Mouse (Mus musculus) hindbrain, embryonic 12.5 days (tissue): Measurements from ENCODE around the gene Mrln. TPM values are rescaled to one million over a fixed set of nuclear protein-coding genes. Genes with fewer than 3 reads are reported as not detected.

Experiments used
- ATAC-seq: fragments of 200-750 bp; cut with Nextera tagmentation; 2 replicates; pipeline ENCODE4 v1.8.0; 2017; ENCODE audit warnings: moderate TSS enrichment; ENCODE audit not compliant: low FRiP score
- H3K27ac ChIP-seq: fragments of 300-500 bp; sonication (generic); 2 replicates; pipeline ENCODE4 v1.5.1; 2016; ENCODE audit warnings: mild to moderate bottlenecking
- H3K27me3 ChIP-seq: fragments of 300-500 bp; sonication (generic); 2 replicates; pipeline ENCODE4 v1.6.1; 2016; ENCODE audit warnings: mild to moderate bottlenecking
- H3K36me3 ChIP-seq: fragments of 300-500 bp; sonication (generic); 2 replicates; pipeline ENCODE4 v1.6.1; 2016; ENCODE audit warnings: mild to moderate bottlenecking
- H3K4me1 ChIP-seq: fragments of 300-500 bp; sonication (generic); 2 replicates; pipeline ENCODE4 v1.6.1; 2016
- H3K4me2 ChIP-seq: fragments of 300-500 bp; sonication (generic); replicated peaks from 2 replicates; pipeline ENCODE4 v1.6.1; 2016; ENCODE audit warnings: mild to moderate bottlenecking
- H3K4me3 ChIP-seq: fragments of 300-500 bp; sonication (generic); 2 replicates; pipeline ENCODE4 v1.5.1; 2016; ENCODE audit warnings: mild to moderate bottlenecking
- H3K9ac ChIP-seq: fragments of 300-500 bp; sonication (generic); 2 replicates; pipeline ENCODE4 v1.6.1; 2016; ENCODE audit warnings: mild to moderate bottlenecking, moderate library complexity
- H3K9me3 ChIP-seq: fragments of 300-500 bp; sonication (generic); replicated peaks from 2 replicates; pipeline ENCODE4 v1.6.1; 2016; ENCODE audit warnings: mild to moderate bottlenecking
- WGBS: fragments of 180-500 bp; shearing (Covaris S2); methylation state at CpG from one replicate; pipeline ENCODE4 v1.1.7; 2016; 5-methylcytosine and 5-hydroxymethylcytosine counted together
- polyA plus RNA-seq: library from polyadenylated mRNA; unstranded; fragments of >200 nt; fragmentation: Nextera tagmentation; extraction: Ambion mirVana; gene quantifications from 2 replicates; pipeline ENCODE4 v1.2.1, GENCODE M21; 2016

Mrln gene
- polyA plus RNA-seq, 1 experiment from 2014 or later: 3.8 TPM

- 53% methylated on average over 8 of the region's 8 CpGs for WGBS
- no peak for ATAC-seq
- H3K27me3 ChIP-seq: peaks cover 47% of the 10 kb centered on the region
These were observed 38.4 kb downstream of the Mrln start for GRCm38 (mm10) chr10:70242751-70243444.

DNA sequence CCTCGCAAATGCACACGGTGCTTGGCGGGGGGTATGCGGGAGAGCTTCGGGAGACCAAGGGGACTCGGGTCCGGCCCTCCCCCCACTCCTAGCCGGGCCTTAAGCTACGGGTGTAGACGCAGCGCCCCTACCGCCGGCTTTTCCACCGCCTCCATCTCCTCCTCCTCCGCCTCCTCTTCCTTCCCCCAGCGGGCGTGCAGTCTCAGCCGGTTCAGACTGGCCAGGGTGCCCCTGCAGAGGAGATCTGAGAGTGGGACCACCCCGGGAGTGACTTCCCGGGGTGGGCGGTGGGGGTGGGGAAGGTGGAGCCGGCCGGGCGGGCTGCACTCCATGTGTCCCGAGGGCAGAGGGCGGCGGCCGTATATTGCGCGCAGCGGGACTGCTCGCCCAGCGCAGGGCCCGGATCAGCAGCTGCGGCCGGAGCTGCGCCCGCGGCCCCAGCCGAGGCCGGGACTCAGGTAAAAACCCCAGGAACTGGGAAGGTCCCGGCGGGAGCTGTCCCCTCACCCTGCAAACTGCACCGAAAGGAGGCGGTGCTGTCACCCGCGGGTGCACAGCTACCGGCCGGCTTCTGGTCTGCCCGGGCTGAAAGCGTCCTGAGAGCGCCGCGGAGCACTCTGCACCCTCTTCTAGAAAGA lies 40.6 kb downstream of the Mrln start, which contains the start of gene Slc16a9:
Gene Slc16a9, plus strand, starts transcription at position 180 of the 638 bp plus-strand sequence.
- H3K27me3 ChIP-seq: peaks cover 47% of the 10 kb centered on the region
- H3K36me3 ChIP-seq: no peaks in the 10 kb centered on the region
- H3K27ac ChIP-seq: no peak within 1 kb of the TSS
- peak; percentile 92 for ATAC-seq
- H3K9ac ChIP-seq: peak within 1 kb of the TSS; percentile 69
- no peaks in the 10 kb centered on the region for H3K9me3 ChIP-seq
- H3K4me1 ChIP-seq: peaks cover 19% of the 10 kb centered on the region
- peak within 1 kb of the TSS; percentile 65 for H3K4me3 ChIP-seq
- H3K4me2 ChIP-seq: peak within 1 kb of the TSS; percentile 96
- under 1% methylated on average over 52 of the region's 54 CpGs for WGBS

More at GRCm38 (mm10) chr10:70242751-70243444, 38.4 kb downstream of the Mrln start:
- H3K9me3 ChIP-seq: no peaks in the 10 kb centered on the region
- H3K27ac ChIP-seq: no peak overlapping the region
- H3K4me1 ChIP-seq: peaks cover 19% of the 10 kb centered on the region
- H3K4me2 ChIP-seq: no peak overlapping the region
- no peak overlapping the region for H3K4me3 ChIP-seq
- H3K9ac ChIP-seq: no peak overlapping the region
- no peaks in the 10 kb centered on the region for H3K36me3 ChIP-seq

DNA sequence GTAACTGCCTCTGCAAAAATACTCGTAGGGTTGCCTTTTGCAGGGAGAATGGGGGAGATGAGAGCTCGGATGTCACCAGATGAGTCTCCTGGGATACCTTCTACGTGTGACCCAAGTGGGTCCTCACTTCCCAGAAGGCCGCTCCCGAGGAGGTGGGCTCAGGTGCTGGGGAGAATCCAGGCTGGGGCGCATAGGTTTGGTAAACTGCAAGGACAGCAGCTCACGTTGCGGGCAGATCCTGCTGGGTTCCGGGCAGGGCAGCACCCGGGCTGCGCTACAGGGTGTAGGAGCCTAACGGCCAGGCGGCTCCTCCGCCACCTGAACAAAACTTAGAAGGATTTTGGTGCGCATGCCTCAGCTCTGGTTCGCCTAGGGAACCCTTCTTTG lies 41.1 kb downstream of the Mrln start:
- Histone ChIP-seq H3K27ac (no peak overlapping the region), H3K4me3 (peak overlapping the region; percentile 65), H3K9ac (peak overlapping the region; percentile 69), H3K9me3 (no peaks in the 10 kb centered on the region), H3K4me2 (peak overlapping the region; percentile 96), H3K36me3 (no peaks in the 10 kb centered on the region), H3K27me3 (peaks cover 47% of the 10 kb centered on the region), H3K4me1 (peaks cover 19% of the 10 kb centered on the region)
- 0 out of 2 replicates have a peak, but pooled peaks have one; percentile 24 for ATAC-seq
- 2% methylated on average over 16 of the region's 16 CpGs for WGBS

GRCm38 (mm10) chr10:70246076-70246475 lies 41.6 kb downstream of the Mrln start:
- Histone ChIP-seq H3K27me3 (peaks cover 47% of the 10 kb centered on the region), H3K36me3 (no peaks in the 10 kb centered on the region), H3K4me2 (peak overlapping the region; percentile 96), H3K4me1 (peaks cover 19% of the 10 kb centered on the region), H3K9me3 (no peaks in the 10 kb centered on the region), H3K27ac (no peak overlapping the region), H3K4me3 (peak overlapping the region; percentile 65; the same call in 1 of the 2 replicates), H3K9ac (no peak overlapping the region)
- no peak for ATAC-seq
- WGBS: 29% methylated on average over 9 of the region's 9 CpGs

- Histone ChIP-seq H3K9ac (no peak overlapping the region), H3K36me3 (no peaks in the 10 kb centered on the region), H3K27me3 (peaks cover 20% of the 10 kb centered on the region), H3K4me3 (no peak overlapping the region), H3K4me1 (peaks cover 4% of the 10 kb centered on the region), H3K27ac (no peak overlapping the region), H3K4me2 (no peak overlapping the region), H3K9me3 (no peaks in the 10 kb centered on the region)
- no peak for ATAC-seq
- WGBS: 84% methylated on average over 4 of the region's 4 CpGs
These were observed 45.9 kb downstream of the Mrln start for GRCm38 (mm10) chr10:70250354-70250753.

- no peak for ATAC-seq
- peaks cover under 1% of the 10 kb centered on the region; the same call in 1 of the 2 replicates for H3K4me1 ChIP-seq
- H3K4me2 ChIP-seq: no peak overlapping the region
- WGBS: 86% methylated on average over 6 of the region's 6 CpGs
- H3K4me3 ChIP-seq: no peak overlapping the region
- no peak overlapping the region for H3K9ac ChIP-seq
- peaks cover 16% of the 10 kb centered on the region for H3K27me3 ChIP-seq
- no peaks in the 10 kb centered on the region for H3K9me3 ChIP-seq
- no peak overlapping the region for H3K27ac ChIP-seq
- H3K36me3 ChIP-seq: no peaks in the 10 kb centered on the region
These were observed 46.3 kb downstream of the Mrln start for GRCm38 (mm10) chr10:70250766-70251165.

DNA sequence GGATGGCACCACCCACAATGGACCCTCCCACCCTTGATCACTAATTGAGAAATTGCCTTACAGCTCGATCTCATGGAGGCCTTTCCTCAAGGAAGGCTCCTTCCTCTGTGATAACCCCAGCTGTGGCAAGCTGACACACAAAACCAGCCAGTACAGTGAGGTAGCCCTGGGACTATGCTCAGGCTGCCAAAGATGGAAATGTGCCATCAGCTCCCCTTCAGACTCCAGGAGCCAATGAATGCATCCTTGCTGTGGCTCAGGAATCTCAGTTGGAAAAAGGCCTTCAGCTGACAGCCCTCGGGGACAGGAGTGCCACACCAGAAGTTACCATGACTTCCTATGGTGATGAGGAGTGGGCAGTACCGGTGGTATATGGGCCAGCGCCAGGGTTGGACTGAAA lies 50.2 kb downstream of the Mrln start:
- no peak for ATAC-seq
- no peak overlapping the region for H3K27ac ChIP-seq

DNA sequence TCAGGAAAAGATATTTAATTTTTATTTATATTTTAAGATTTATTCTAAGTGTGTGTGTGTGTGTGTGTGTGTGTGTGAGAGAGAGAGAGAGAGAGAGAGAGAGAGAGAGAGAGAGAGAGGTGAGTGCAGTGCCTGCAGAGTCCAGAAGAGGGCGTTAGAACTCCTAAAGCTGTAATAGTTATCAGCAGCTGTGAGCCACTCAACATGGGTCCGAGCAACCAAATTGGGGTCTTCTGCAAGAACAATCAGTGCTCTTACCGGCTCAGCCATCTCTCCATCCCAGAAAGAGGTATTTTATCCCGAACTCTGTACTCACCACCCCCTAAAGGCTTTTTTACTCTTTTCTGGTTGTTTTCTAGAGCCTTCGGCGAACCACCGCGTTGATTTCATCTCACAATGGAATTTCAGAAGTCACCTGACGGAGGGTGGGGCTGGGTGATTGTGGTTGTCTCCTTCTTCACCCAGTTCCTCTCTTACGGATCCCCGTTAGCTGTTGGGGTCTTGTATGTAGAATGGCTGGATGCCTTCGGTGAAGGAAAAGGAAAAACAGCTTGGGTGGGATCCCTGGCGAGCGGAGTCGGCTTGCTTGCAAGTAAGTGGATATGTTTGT lies 51.2 kb downstream of the Mrln start:
- H3K4me3 ChIP-seq: no peak overlapping the region
- H3K27ac ChIP-seq: no peak overlapping the region
- H3K36me3 ChIP-seq: no peaks in the 10 kb centered on the region
- no peak overlapping the region for H3K9ac ChIP-seq
- ATAC-seq: no peak
- no peaks in the 10 kb centered on the region for H3K4me1 ChIP-seq
- no peaks in the 10 kb centered on the region for H3K27me3 ChIP-seq
- H3K4me2 ChIP-seq: no peak overlapping the region
- no peaks in the 10 kb centered on the region for H3K9me3 ChIP-seq
- 86% methylated on average over 15 of the region's 15 CpGs for WGBS

More for the DNA sequence above, 50.2 kb downstream of the Mrln start:
- Histone ChIP-seq H3K27me3 (no peaks in the 10 kb centered on the region), H3K9ac (no peak overlapping the region), H3K4me3 (no peak overlapping the region), H3K4me1 (no peaks in the 10 kb centered on the region), H3K9me3 (no peaks in the 10 kb centered on the region), H3K4me2 (no peak overlapping the region), H3K36me3 (no peaks in the 10 kb centered on the region)
- 84% methylated on average over 4 of the region's 4 CpGs for WGBS

DNA sequence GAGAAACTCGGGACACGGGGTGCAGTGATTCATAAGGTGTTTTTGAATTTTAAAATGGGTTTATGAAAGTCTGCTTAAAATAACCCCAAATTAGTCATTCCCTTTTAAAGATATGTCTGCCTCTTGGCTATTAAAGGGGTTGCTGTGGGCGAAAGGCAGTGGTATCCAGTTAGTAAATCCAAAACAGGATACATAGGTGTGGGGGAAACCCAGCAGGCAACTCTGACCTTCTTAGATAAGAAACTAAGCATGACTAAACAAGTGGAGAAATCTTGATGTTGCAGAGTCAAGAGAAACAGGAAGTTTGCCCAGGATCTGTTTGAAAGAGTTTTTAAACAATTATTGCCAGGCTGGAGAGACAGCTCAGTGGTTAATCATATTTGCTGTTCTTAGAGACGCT lies 52.6 kb downstream of the Mrln start:
- no peak overlapping the region for H3K9ac ChIP-seq
- H3K9me3 ChIP-seq: no peaks in the 10 kb centered on the region
- no peaks in the 10 kb centered on the region for H3K4me1 ChIP-seq
- ATAC-seq: no peak
- no peaks in the 10 kb centered on the region for H3K36me3 ChIP-seq
- H3K4me2 ChIP-seq: no peak overlapping the region
- WGBS: 89% methylated on average over 4 of the region's 4 CpGs
- no peak overlapping the region for H3K4me3 ChIP-seq
- H3K27ac ChIP-seq: no peak overlapping the region
- H3K27me3 ChIP-seq: no peaks in the 10 kb centered on the region

GRCm38 (mm10) chr10:70260904-70261303 lies 56.4 kb downstream of the Mrln start:
- 59% methylated on average over 4 of the region's 4 CpGs for WGBS
- ATAC-seq: no peak
- H3K9ac ChIP-seq: no peak overlapping the region

GRCm38 (mm10) chr10:70262051-70262450 lies 57.6 kb downstream of the Mrln start:
- Histone ChIP-seq H3K4me1 (no peaks in the 10 kb centered on the region), H3K27me3 (no peaks in the 10 kb centered on the region), H3K4me3 (no peak overlapping the region), H3K4me2 (no peak overlapping the region), H3K9me3 (no peaks in the 10 kb centered on the region), H3K36me3 (no peaks in the 10 kb centered on the region), H3K27ac (no peak overlapping the region), H3K9ac (no peak overlapping the region)
- WGBS: 90% methylated on average over 3 of the region's 3 CpGs
- ATAC-seq: no peak

More at GRCm38 (mm10) chr10:70260904-70261303, 56.4 kb downstream of the Mrln start:
- no peaks in the 10 kb centered on the region for H3K36me3 ChIP-seq
- no peaks in the 10 kb centered on the region for H3K9me3 ChIP-seq
- no peak overlapping the region for H3K27ac ChIP-seq
- no peak overlapping the region for H3K4me2 ChIP-seq
- no peaks in the 10 kb centered on the region for H3K27me3 ChIP-seq
- no peak overlapping the region for H3K4me3 ChIP-seq
- no peaks in the 10 kb centered on the region for H3K4me1 ChIP-seq

DNA sequence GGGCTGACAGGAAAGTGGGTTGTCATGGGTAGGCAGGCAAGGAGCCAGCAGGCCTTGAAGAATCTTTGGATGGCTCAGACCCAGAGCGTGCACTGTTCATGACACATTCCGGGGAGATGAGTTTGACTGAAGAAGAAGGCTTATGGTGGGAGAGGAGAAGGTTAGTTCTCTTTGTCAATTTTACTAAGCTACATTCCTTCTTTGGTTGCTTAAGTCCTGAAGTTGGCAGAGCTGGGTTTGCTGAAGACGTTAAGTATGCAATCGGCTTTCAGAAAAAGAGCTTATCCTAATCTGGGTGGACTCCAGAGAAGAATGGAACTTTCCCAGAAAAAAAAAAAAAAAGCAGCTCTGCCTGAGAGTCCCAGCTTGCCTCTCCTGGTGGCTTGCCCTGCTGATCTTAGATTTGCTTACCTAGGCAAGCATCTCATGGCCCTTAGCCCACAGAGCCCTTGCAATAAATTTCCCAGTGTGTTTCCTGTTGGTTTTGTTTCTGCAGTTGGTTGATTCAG lies 59.3 kb downstream of the Mrln start:
- no peaks in the 10 kb centered on the region for H3K36me3 ChIP-seq
- H3K4me3 ChIP-seq: no peak overlapping the region
- H3K9ac ChIP-seq: no peak overlapping the region
- H3K4me2 ChIP-seq: no peak overlapping the region
- no peaks in the 10 kb centered on the region for H3K27me3 ChIP-seq
- no peak overlapping the region for H3K27ac ChIP-seq
- no peak for ATAC-seq
- no peaks in the 10 kb centered on the region for H3K4me1 ChIP-seq
- 85% methylated on average over 4 of the region's 4 CpGs for WGBS
- H3K9me3 ChIP-seq: no peaks in the 10 kb centered on the region
